Comparison of ENCODE assay signal across 9 mouse cellular contexts in the genomic region with DNA sequence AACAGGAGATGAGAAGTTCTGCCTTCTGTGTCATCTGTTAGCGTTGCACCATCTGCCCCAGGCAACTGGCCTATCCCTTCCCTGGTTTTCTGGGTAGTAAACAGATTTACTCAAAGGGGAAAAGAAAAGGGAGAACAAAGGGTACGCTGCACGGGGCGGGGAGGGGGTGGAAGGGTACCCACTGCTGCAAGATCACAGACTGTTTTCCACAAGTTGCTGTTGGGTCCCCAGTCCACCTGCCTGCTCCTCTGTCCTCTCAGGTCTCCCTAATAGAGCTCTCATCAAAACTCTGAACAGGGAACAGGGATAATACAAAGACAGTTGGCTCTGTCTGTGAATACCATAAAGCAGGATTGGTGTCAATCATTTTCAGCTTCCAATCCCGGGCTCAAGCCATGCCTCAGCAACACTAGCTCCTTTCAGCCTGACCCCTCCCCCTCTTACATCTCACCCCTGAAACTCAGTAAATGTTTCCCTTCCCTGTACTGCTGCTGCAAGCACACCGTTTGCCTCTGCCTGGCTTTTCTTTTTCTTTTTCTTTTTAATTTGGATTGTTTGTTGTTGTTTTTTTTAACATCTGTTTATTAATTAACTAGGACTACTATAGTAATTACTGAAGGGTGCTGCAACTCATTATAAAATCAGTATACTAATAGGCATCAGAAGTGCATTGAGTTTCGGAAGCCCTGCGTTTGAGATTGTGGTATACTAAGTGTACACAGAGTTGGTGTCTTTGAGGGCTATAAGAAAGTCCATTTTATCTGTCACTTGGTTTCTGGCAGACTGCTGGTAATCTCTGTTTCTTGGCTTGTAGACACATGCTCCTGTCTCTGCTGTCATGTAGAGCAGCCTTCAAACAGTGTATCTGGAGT.
DNase-seq lines count a peak whose midpoint lies in the region; ATAC-seq and TF ChIP-seq lines count a peak whose summit lies in the region.
"Had no signal": no experiment of that assay in that cellular context is flagged by ENCODE, and none has a peak within 500 bp of the region (broad histone marks: within the 10 kb centered on the region; RNA-seq: fewer than 3 reads in every experiment).

No protein-coding gene starts in this region.

- no peak overlapping the region for H3K4me2 ChIP-seq in embryonic facial prominence, embryonic 11.5 days (ENCODE audit: low read depth, low read length)
- peak overlapping the region; percentile 17 for H3K4me2 ChIP-seq in hindbrain, postnatal 0 days (ENCODE audit: low read depth, low read length)
- H3K4me2 ChIP-seq in midbrain, embryonic 11.5 days, result peak overlapping the region; percentile 33

- no peak for TF ChIP-seq POLR2A in thymus, adult 2 months (IDR thresholded peaks at IDR 0.05; ENCODE audit: control insufficient read depth, extremely low read depth, insufficient read depth, low read length, poor library complexity)

- ATAC-seq in embryonic facial prominence, embryonic 11.5 days (replicated peaks; ENCODE audit: insufficient number of reproducible peaks, low FRiP score, low TSS enrichment, low read depth), result peak; percentile 87
- peak; percentile 82 for ATAC-seq in hindbrain, postnatal 0 days
- ATAC-seq in midbrain, embryonic 11.5 days (ENCODE audit: low FRiP score), result peak; percentile 97

- peak; percentile 28 for DNase-seq in brain, adult 2 months (ENCODE audit: low read depth, low spot score)
- DNase-seq in embryonic facial prominence, embryonic 11.5 days (ENCODE audit: low spot score), result peak; percentile 74
- DNase-seq in hindbrain, postnatal 0 days (ENCODE audit: low spot score), result peak; percentile 25
- DNase-seq in midbrain, embryonic 11.5 days (ENCODE audit: low spot score, missing footprints), result peak; percentile 96
- DNase-seq in thymus, adult 2 months, result no peak
- no peak for DNase-seq in right cerebral cortex, postnatal 36 days (ENCODE audit: low spot score in 2 of 2)
- no peak for DNase-seq in kidney, adult 18-20 months
- DNase-seq in adrenal gland, postnatal 25 days, result no peak
- DNase-seq: kidney, postnatal 14 days had no signal

- WGBS in embryonic facial prominence, embryonic 11.5 days, result 21% methylated on average over 8 of the region's 8 CpGs
- WGBS in hindbrain, postnatal 0 days, result 21% methylated on average over 8 of the region's 8 CpGs
- 21% methylated on average over 8 of the region's 8 CpGs for whole genome bisulfite sequencing in midbrain, embryonic 11.5 days
- WGBS in thymus, adult 2 months, result 78% methylated on average over 8 of the region's 8 CpGs

- H3K9ac ChIP-seq in embryonic facial prominence, embryonic 11.5 days (replicated peaks; ENCODE audit: low read length), result no peak overlapping the region
- no peak overlapping the region for H3K9ac ChIP-seq in hindbrain, postnatal 0 days (replicated peaks; ENCODE audit: low read length)
- H3K9ac ChIP-seq in midbrain, embryonic 11.5 days (ENCODE audit: low read length), result peak overlapping the region; percentile 33

- no peaks in the 10 kb centered on the region for H3K36me3 ChIP-seq in embryonic facial prominence, embryonic 11.5 days (replicated peaks; ENCODE audit: control insufficient read depth, insufficient read depth, low read depth, low read length)
- H3K36me3 ChIP-seq in hindbrain, postnatal 0 days (ENCODE audit: insufficient read depth, low read length), result no peaks in the 10 kb centered on the region
- H3K36me3 ChIP-seq in midbrain, embryonic 11.5 days (ENCODE audit: control insufficient read depth, insufficient read depth, low read length), result no peaks in the 10 kb centered on the region
- H3K36me3 ChIP-seq in thymus, adult 2 months (ENCODE audit: control insufficient read depth, insufficient read depth, low read length), result no peaks in the 10 kb centered on the region

- no peak overlapping the region for H3K27ac ChIP-seq in embryonic facial prominence, embryonic 11.5 days (replicated peaks; ENCODE audit: low read depth, low read length)
- no peak overlapping the region for H3K27ac ChIP-seq in hindbrain, postnatal 0 days
- H3K27ac ChIP-seq in midbrain, embryonic 11.5 days (ENCODE audit: low read depth, low read length), result peak overlapping the region; percentile 80
- no peak overlapping the region for H3K27ac ChIP-seq in thymus, adult 2 months (ENCODE audit: control insufficient read depth, insufficient read depth, low read length)

- H3K4me3 ChIP-seq in embryonic facial prominence, embryonic 11.5 days (ENCODE audit: low read depth, low read length), result no peak overlapping the region
- H3K4me3 ChIP-seq in hindbrain, postnatal 0 days (ENCODE audit: low read length), result no peak overlapping the region
- H3K4me3 ChIP-seq in midbrain, embryonic 11.5 days (ENCODE audit: low read depth, low read length), result no peak overlapping the region
- no peak overlapping the region for H3K4me3 ChIP-seq in thymus, adult 2 months (ENCODE audit: control insufficient read depth, insufficient read depth, low read length)

- H3K4me1 ChIP-seq in embryonic facial prominence, embryonic 11.5 days (ENCODE audit: control insufficient read depth, insufficient read depth, low read length), result no peaks in the 10 kb centered on the region
- no peaks in the 10 kb centered on the region for H3K4me1 ChIP-seq in hindbrain, postnatal 0 days (ENCODE audit: insufficient read depth, low read length)
- H3K4me1 ChIP-seq in midbrain, embryonic 11.5 days (ENCODE audit: control insufficient read depth, insufficient read depth, low read length), result peaks cover 12% of the 10 kb centered on the region; the same call in 1 of the 2 replicates
- no peaks in the 10 kb centered on the region; the same call in 1 of the 2 replicates for H3K4me1 ChIP-seq in thymus, adult 2 months (replicated peaks; ENCODE audit: control insufficient read depth, insufficient read depth, low read length)

- no peak for TF ChIP-seq CTCF in hindbrain, postnatal 0 days (IDR thresholded peaks at IDR 0.05; ENCODE audit: low read depth)
- no peak for TF ChIP-seq CTCF in thymus, adult 2 months (IDR thresholded peaks at IDR 0.05; ENCODE audit: borderline replicate concordance, control insufficient read depth, extremely low read depth, insufficient read depth, low read length, poor library complexity)

- no peaks in the 10 kb centered on the region for H3K27me3 ChIP-seq in embryonic facial prominence, embryonic 11.5 days (ENCODE audit: control insufficient read depth, insufficient read depth, low read length)
- H3K27me3 ChIP-seq in hindbrain, postnatal 0 days (ENCODE audit: insufficient read depth, low read length), result no peaks in the 10 kb centered on the region
- H3K27me3 ChIP-seq in midbrain, embryonic 11.5 days (ENCODE audit: control insufficient read depth, insufficient read depth, low read length), result no peaks in the 10 kb centered on the region
- H3K27me3 ChIP-seq in thymus, adult 2 months (ENCODE audit: control insufficient read depth, insufficient read depth, low read length), result no peaks in the 10 kb centered on the region

- H3K9me3 ChIP-seq in embryonic facial prominence, embryonic 11.5 days (replicated peaks; ENCODE audit: control insufficient read depth, low read length), result no peaks in the 10 kb centered on the region
- H3K9me3 ChIP-seq in hindbrain, postnatal 0 days (ENCODE audit: low read length), result no peaks in the 10 kb centered on the region
- no peaks in the 10 kb centered on the region for H3K9me3 ChIP-seq in midbrain, embryonic 11.5 days (ENCODE audit: control insufficient read depth, low read length)

Comparison
In these comparisons a context has a peak if more than half of its experiments do, and no peak if none do; other contexts are left out.
1. DNase-seq: peak in brain, adult 2 months (single experiment), embryonic facial prominence, embryonic 11.5 days (single experiment), hindbrain, postnatal 0 days (single experiment) and midbrain, embryonic 11.5 days (single experiment); none in thymus, adult 2 months (single experiment), right cerebral cortex, postnatal 36 days (0 of 2), kidney, adult 18-20 months (single experiment) and adrenal gland, postnatal 25 days (single experiment).
2. Peak in every context shown above with its lines, with median percentiles within 50 percentile points of each other: ATAC-seq.